Mouse (Mus musculus) E14TG2a.4 (cell line): ENCODE results near the gene Tectb.

Experiments used
- H3K27me3 ChIP-seq: 2 replicates; pipeline ENCODE4 v1.6.1; 2014; ENCODE audit warnings: low read length, control low read depth; ENCODE audit not compliant: insufficient read depth
- H3K36me3 ChIP-seq: 2 replicates; pipeline ENCODE4 v1.6.1; 2014; ENCODE audit warnings: low read length, control low read depth; ENCODE audit not compliant: insufficient read depth
- H3K4me1 ChIP-seq: replicated peaks from 2 replicates; pipeline ENCODE4 v1.6.1; 2014; ENCODE audit warnings: low read depth, low read length, control low read depth
- H3K4me3 ChIP-seq: replicated peaks from 2 replicates; pipeline ENCODE4 v1.5.1; 2014; ENCODE audit warnings: mild to moderate bottlenecking, low read length
- H3K9me3 ChIP-seq: 2 replicates; pipeline ENCODE4 v1.6.1; 2014; ENCODE audit warnings: low read length, control low read depth
- CTCF ChIP-seq: conservative IDR thresholded peaks from 2 replicates; pipeline ENCODE4 v1.5.1; 2014; ENCODE audit warnings: low read length
- NANOG ChIP-seq: IDR thresholded peaks from 2 replicates; pipeline ENCODE4 v1.6.1; 2014; ENCODE audit warnings: borderline replicate concordance, low read length, mixed read lengths
- POU5F1 ChIP-seq: IDR thresholded peaks from 2 replicates; pipeline ENCODE4 v1.6.1; 2014; ENCODE audit warnings: low read length, borderline replicate concordance

Gene Tectb

DNA sequence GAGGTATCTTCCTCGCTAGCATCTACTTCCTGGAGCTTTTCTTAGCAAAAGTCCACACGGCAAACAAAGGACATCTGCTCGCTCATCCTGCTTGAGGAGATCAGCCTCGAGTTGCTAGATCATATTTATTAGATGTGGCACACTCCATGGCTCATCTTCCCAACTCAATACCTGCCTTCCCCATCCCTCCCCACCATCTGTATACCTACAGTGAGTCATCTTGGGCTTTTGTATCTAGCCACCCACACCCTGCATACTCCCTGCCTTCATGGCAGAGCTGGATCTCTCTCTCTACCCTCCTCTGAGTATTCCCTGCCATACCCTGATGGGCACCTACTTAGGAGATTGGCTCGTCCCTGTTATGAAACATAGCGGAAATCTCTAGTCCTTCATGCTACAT lies 40.7 kb downstream of the Tectb start:
- Histone ChIP-seq H3K4me3 (no peak overlapping the region), H3K9me3 (no peaks in the 10 kb centered on the region; the same call in 1 of the 2 replicates)

DNA sequence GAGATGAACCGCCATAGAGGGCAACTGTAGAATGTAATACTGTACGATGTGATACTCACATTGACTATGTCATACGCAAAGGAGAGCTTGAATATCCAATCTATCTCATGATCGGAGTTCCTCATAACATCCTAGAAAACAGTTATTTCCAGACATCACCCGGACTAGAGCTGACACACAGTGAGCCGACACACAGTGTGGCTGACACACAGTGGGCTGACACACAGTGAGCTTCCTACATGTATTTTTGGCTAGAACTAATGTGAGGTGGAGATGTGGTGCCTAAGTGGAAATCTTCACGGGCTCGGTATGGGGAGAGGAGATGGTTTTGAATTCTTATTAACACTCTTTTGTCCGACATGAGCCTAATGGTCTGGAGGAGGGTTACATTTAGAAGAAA lies 41.7 kb downstream of the Tectb start:
- H3K4me3 ChIP-seq: no peak overlapping the region
- H3K9me3 ChIP-seq: peaks cover 4% of the 10 kb centered on the region; the same call in 1 of the 2 replicates
- TF ChIP-seq CTCF (no peak), POU5F1 (no peak), NANOG (no peak)
- H3K27me3 ChIP-seq: peaks cover 22% of the 10 kb centered on the region
- H3K36me3 ChIP-seq: no peaks in the 10 kb centered on the region
- H3K4me1 ChIP-seq: peaks cover 66% of the 10 kb centered on the region

More for the DNA sequence above, 40.7 kb downstream of the Tectb start:
- Histone ChIP-seq H3K27me3 (peaks cover 22% of the 10 kb centered on the region), H3K4me1 (peaks cover 58% of the 10 kb centered on the region), H3K36me3 (no peaks in the 10 kb centered on the region)
- no peak for TF ChIP-seq POU5F1
- no peak for TF ChIP-seq CTCF
- no peak for TF ChIP-seq NANOG

DNA sequence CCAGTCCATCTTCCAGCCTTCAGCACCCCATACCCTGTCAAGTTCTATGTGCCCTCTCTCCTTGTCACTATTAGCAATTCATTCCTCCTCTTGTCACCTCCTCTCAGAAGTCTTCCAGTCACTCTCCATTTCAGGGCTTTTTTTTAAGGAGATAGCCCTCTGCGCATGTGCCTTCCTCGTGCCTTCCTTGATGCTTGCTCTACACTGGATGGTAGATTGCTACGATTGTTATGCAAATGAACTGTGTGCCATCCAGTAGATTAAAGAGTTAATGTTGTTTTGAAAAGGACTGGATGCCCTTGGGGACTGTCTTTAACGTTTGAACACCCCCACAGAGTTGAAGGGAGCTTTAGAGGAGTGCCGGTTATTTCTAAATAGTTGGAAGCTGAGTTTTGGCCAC lies 46.1 kb downstream of the Tectb start:
- H3K4me3 ChIP-seq: no peak overlapping the region
- no peaks in the 10 kb centered on the region for H3K36me3 ChIP-seq
- H3K4me1 ChIP-seq: peaks cover 58% of the 10 kb centered on the region
- H3K27me3 ChIP-seq: peaks cover 18% of the 10 kb centered on the region
- H3K9me3 ChIP-seq: peaks cover 11% of the 10 kb centered on the region; the same call in 1 of the 2 replicates
- TF ChIP-seq CTCF (no peak), NANOG (no peak), POU5F1 (no peak)

DNA sequence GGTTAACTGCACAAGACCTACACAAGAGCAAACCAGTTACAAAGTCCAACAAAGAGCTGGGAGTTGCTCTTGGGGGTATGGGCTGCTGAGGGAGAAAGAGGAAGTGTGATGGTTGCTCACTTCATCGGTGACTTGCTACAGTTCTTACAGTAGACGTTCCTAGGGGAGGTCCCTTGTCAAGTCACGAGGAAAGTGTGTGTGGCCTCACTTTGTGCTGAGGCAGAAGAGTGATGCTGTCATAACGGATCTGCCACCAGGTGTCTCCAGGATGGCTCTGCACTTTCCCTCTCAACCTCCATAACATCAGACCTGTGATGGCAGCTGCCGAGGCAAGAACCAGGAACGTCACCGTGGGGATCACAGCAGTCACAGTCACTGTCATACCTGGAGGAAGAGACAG lies 46.6 kb downstream of the Tectb start:
- peaks cover 11% of the 10 kb centered on the region; the same call in 1 of the 2 replicates for H3K9me3 ChIP-seq
- H3K4me3 ChIP-seq: no peak overlapping the region
- H3K4me1 ChIP-seq: peaks cover 55% of the 10 kb centered on the region
- peaks cover 18% of the 10 kb centered on the region for H3K27me3 ChIP-seq
- TF ChIP-seq NANOG: no peak
- TF ChIP-seq POU5F1: no peak
- TF ChIP-seq CTCF: no peak
- H3K36me3 ChIP-seq: no peaks in the 10 kb centered on the region

DNA sequence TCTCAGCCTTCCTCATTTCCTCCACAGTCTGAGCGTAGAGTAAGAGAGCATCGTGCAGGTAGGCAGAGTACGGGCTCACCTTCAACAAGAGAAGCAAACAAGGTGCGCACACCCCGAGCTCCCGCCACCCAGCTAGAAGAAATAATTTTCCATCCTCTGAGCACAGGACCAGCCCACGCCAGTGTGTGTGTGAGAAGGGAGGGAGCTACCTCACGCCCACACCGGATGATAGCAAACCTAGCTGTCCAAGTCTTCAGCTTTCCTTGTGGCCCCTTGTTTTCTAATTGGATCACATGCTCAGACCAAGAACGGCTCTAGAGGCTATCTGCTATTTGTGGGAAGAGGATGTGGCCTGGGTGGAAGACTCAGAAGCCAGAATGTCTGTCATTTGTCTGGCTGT lies 50.5 kb downstream of the Tectb start:
- H3K4me1 ChIP-seq: peaks cover 19% of the 10 kb centered on the region
- no peak overlapping the region for H3K4me3 ChIP-seq
- peaks cover 11% of the 10 kb centered on the region; the same call in 1 of the 2 replicates for H3K9me3 ChIP-seq
- peaks cover 10% of the 10 kb centered on the region for H3K27me3 ChIP-seq
- no peak for TF ChIP-seq CTCF
- TF ChIP-seq POU5F1: no peak
- TF ChIP-seq NANOG: no peak
- H3K36me3 ChIP-seq: no peaks in the 10 kb centered on the region

DNA sequence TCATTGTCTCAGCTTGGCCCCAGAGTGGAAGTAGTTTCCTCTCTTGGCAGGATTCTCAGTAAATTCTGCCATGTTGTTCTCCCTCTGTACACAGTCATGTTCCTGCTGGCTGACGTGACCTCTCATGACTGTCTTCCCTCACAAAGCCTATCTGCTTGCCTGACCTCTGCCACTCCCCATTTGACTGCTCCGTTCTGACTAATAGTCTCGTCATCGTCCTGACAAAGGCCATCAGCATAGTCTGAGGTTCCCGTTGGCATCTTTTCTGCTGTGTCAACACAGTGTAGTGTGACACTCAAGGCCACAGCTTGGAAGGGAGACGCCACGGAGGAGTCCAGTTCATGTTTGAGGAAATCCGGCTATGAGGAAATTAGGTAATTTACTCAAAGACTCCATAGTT lies 51.6 kb downstream of the Tectb start:
- TF ChIP-seq NANOG: no peak
- no peak for TF ChIP-seq POU5F1
- no peak for TF ChIP-seq CTCF
- H3K36me3 ChIP-seq: no peaks in the 10 kb centered on the region
- H3K4me3 ChIP-seq: no peak overlapping the region
- peaks cover 8% of the 10 kb centered on the region; the same call in 1 of the 2 replicates for H3K9me3 ChIP-seq
- H3K27me3 ChIP-seq: peaks cover 10% of the 10 kb centered on the region
- peaks cover 9% of the 10 kb centered on the region for H3K4me1 ChIP-seq

DNA sequence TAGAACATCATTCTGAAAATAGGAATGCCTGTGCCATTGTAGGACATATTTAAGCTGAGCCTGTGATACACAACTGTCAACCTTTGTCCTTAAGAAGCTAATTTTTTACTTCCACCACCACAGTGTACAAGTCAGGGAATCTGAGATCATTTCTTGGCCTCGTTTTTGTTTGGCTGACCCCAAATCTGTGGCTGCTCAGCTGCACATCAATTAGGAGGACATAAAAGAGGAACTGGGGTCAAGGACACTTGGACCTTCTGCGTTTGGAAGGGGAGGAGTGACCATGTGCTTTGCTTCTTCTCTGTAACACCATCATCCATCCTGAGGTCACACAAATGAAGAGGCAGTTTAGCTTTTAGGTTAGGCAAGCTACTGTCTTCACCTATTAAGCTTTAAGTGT lies 55.5 kb downstream of the Tectb start:
- no peaks in the 10 kb centered on the region for H3K36me3 ChIP-seq
- no peaks in the 10 kb centered on the region for H3K9me3 ChIP-seq
- TF ChIP-seq CTCF (no peak), NANOG (no peak), POU5F1 (no peak)
- no peak overlapping the region for H3K4me3 ChIP-seq
- peaks cover 3% of the 10 kb centered on the region for H3K4me1 ChIP-seq
- 0 out of 2 replicates have a peak, but pooled peaks cover 3% of the 10 kb centered on the region for H3K27me3 ChIP-seq

DNA sequence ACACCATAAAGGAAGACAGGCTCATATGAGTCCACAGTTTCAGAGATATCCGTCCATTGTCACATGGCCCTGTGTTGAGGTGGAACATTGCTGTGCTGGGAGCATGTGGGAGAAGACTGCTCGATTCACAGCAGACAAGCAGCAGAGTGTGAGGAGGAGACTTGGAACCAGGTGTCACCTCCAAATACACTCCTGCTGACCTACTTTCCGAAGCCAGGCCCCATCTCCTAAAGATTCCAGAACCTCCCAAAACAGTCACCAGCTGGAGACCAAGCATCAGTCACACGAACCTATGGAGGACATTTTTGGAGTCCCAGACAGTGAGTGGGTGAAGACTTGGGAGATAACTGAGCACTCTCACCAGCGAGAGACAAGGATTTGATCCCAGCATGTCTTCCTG lies 56.0 kb downstream of the Tectb start:
- TF ChIP-seq CTCF (no peak), POU5F1 (no peak), NANOG (no peak)
- no peaks in the 10 kb centered on the region for H3K4me1 ChIP-seq
- no peaks in the 10 kb centered on the region for H3K36me3 ChIP-seq
- H3K27me3 ChIP-seq: peaks cover 7% of the 10 kb centered on the region; the same call in 1 of the 2 replicates
- no peaks in the 10 kb centered on the region for H3K9me3 ChIP-seq
- H3K4me3 ChIP-seq: no peak overlapping the region

DNA sequence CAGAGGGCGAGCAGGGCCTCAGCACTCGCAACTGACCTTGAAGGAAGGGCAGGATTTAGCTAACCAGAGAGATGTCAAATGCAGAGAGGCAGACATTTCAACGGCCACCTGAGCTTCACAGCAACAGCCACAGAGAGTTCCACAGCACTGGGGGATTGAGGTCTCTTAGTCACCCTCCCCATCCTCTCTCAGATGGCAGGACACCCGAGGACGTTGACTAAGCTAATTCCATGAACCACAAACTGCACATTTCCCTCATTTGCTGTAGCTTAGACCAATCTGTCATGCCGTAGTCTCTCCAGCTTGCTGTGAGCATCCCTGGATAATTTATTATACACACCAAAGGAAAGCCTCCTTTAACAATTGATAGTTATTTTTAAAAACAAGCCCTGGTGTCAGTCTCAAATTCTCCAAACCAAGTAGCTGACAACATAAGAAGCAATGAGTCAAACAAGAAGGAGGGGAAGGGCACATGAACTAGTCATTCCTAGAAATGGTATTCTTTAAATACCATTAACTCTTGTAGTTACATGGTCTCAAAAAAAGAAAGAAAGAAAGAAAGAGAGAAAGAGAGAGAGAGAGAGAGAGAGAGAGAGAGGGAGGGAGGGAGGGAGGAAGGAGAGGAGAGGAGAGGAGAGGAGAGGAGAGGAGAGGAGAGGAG lies 59.4 kb downstream of the Tectb start:
- Histone ChIP-seq H3K36me3 (no peaks in the 10 kb centered on the region), H3K4me3 (no peak overlapping the region), H3K4me1 (peaks cover 4% of the 10 kb centered on the region), H3K27me3 (peaks cover 8% of the 10 kb centered on the region; the same call in 1 of the 2 replicates), H3K9me3 (no peaks in the 10 kb centered on the region)
- no peak for TF ChIP-seq POU5F1
- TF ChIP-seq CTCF: no peak
- no peak for TF ChIP-seq NANOG
